Mouse (Mus musculus): Measurements from ENCODE around the gene Ptcd1. TPM values are rescaled to one million over a fixed set of nuclear protein-coding genes. Genes with fewer than 3 reads are reported as not detected.

The Ptcd1 gene
- polyA plus RNA-seq, 1 experiment from 2014 or later = 21.9 TPM

DNA sequence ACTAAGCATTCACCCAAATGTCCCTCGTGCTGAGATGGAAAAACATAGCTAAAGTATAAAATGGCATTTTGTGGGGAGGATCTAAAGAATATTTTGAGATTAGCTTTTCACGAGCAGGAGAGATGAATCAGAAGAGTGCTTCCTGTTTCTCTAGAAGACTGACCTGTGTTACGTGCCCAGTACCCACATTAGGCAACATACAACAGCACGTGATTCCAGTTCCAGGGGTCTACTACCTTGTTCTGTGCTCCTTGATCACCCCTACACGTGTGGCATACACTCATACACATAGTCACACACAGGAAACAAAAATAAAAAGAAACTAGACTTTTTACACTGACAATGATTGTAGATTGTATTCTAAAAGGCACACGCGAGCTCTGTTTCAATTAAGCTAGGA is 33.5 kb upstream of the Ptcd1 start:
- Histone ChIP-seq H3K27me3 (ENCODE audit: insufficient read depth, poor library complexity, severe bottlenecking) (no peaks in the 10 kb centered on the region), H3K36me3 (peaks cover 10% of the 10 kb centered on the region), H3K4me3 (peak overlapping the region; percentile 87; the same call in 1 of the 2 replicates), H3K27ac (no peak overlapping the region), H3K4me1 (replicated peaks) (peaks cover 25% of the 10 kb centered on the region), H3K9me3 (no peaks in the 10 kb centered on the region)
- WGBS = 79% methylated on average over 7 of the region's 7 CpGs
- DNase-seq (ENCODE audit: low spot score) = no peak

DNA sequence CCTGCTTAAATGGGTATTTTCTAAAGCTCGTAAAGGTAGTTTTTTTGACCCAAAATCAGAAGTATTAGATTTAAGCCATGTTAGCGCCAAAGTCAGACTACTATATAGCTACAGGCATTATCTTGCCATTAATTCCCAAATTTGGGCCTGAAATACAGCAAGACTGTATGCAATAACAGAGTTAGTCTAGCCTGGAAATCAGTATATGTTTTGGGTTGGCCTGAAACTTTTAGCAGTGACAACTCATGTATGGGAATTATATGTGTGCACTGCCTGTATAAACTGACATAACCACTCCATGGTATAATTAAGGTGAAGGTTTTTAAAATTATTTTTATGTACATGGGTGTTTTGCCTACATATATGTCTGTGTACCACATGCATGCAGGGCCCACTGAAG is 25.1 kb upstream of the Ptcd1 start, which contains the start of gene Atp5j2:
Atp5j2 (minus strand) TSS at position 101 of the 400 bp plus-strand sequence.
- Histone ChIP-seq H3K4me3 (peak within 1 kb of the TSS; percentile 95), H3K27me3 (ENCODE audit: insufficient read depth, poor library complexity, severe bottlenecking) (no peaks in the 10 kb centered on the region), H3K4me1 (replicated peaks) (peaks cover 22% of the 10 kb centered on the region), H3K27ac (peak within 1 kb of the TSS; percentile 98), H3K36me3 (peaks cover 57% of the 10 kb centered on the region), H3K9me3 (no peaks in the 10 kb centered on the region)
- 88% methylated on average over 2 of the region's 2 CpGs for WGBS
- DNase-seq (ENCODE audit: low spot score) = no peak

DNA sequence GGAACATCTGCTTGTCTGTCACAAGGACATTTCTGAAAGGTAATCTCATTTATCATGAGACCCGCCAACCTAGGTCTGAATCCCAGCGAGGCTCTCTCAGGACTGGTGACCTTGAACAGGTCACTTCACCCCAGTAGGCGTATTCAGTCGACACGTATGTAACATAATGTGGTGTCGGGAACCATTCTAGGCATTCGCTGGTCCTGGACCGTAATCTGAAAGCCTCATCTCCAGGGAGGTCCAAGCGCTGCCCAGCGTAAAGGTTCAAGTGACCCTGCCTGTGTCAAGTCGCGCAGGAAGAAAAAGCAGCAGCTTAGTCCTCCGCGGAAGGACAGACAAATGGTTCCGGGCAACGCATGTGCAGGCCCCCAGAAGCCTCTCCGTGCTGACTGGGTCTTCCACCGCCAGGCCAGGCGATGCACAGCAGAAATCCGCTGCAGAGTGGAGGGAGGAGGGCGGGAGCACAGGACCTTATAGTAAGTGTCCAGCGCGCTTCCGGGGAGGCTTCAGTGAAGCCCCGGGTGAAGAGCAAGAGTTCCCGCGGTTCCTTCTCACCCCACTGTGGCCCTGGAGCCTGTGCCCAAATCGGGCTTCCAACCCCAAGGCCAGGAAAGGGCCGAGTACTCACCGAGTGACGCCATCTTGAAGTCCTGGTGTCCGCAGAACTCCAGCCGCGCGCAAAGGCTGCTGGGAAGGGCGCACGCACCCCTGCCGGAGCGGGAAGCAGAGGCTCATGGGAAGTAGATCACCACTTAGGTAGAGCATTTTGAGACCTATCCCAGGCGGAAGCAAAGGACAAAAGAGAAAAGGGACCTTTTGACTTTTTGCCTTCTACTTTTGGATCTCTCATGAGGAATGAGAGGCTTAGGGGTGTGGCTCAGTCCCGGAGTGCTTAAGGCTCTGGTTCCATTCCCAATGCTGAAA is 24.2 kb upstream of the Ptcd1 start:
- WGBS = 1% methylated on average over 41 of the region's 41 CpGs
- Histone ChIP-seq H3K4me3 (peak overlapping the region; percentile 95), H3K27ac (peak overlapping the region; percentile 98), H3K4me1 (replicated peaks) (peaks cover 22% of the 10 kb centered on the region), H3K36me3 (peaks cover 62% of the 10 kb centered on the region), H3K27me3 (ENCODE audit: insufficient read depth, poor library complexity, severe bottlenecking) (no peaks in the 10 kb centered on the region), H3K9me3 (no peaks in the 10 kb centered on the region)
- peak; percentile 93 for DNase-seq (ENCODE audit: low spot score)

DNA sequence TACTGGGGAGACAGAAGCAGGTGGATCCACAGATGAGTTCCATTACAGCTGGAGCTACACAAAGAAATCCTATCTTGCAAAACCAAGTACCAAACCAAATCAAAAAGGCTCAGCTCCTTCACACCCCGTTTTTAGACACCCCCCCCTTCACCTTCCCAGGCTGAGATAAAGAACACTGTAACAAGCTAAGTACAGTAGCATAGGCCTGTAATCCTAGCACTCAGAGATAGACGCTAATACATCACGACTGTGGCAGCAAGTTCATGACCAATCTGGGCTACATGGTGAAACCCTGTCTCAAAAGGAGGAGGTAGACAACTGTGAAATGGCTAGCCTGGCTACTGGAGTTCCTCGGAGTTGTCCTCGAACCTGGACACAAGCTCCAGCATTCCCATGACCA is 23.5 kb upstream of the Ptcd1 start:
- Histone ChIP-seq H3K9me3 (no peaks in the 10 kb centered on the region), H3K27ac (peak overlapping the region; percentile 98), H3K4me3 (peak overlapping the region; percentile 95), H3K4me1 (replicated peaks) (peaks cover 22% of the 10 kb centered on the region), H3K36me3 (peaks cover 62% of the 10 kb centered on the region), H3K27me3 (ENCODE audit: insufficient read depth, poor library complexity, severe bottlenecking) (no peaks in the 10 kb centered on the region)
- WGBS = 65% methylated on average over 5 of the region's 5 CpGs
- DNase-seq (ENCODE audit: low spot score) = no peak

DNA sequence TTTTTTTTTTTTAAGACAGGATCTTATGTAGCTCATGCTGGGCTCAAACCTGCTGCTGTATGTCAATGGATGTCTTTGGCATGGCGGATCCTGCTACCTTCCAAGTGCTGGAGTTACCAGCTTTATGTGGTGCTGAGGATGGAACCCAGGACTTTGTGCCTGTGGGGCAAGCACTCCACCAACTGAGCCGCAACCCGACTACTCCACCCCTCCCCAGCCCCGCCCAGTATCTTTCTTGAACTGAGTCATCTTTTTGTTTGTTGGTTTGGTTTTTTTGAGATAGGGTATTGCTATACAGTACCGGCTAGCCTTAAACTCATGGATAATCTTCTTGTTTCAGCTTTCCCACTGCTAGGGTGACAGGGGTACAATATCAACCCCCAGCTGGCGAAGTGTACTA is 22.5 kb upstream of the Ptcd1 start:
- H3K9me3 ChIP-seq = no peaks in the 10 kb centered on the region
- no peak for DNase-seq (ENCODE audit: low spot score)
- no peak overlapping the region for H3K27ac ChIP-seq
- peaks cover 22% of the 10 kb centered on the region for H3K4me1 ChIP-seq (replicated peaks)
- peaks cover 62% of the 10 kb centered on the region for H3K36me3 ChIP-seq
- H3K4me3 ChIP-seq = peak overlapping the region; percentile 95; the same call in 1 of the 2 replicates
- no peaks in the 10 kb centered on the region for H3K27me3 ChIP-seq (ENCODE audit: insufficient read depth, poor library complexity, severe bottlenecking)
- 94% methylated on average over 6 of the region's 6 CpGs for WGBS

DNA sequence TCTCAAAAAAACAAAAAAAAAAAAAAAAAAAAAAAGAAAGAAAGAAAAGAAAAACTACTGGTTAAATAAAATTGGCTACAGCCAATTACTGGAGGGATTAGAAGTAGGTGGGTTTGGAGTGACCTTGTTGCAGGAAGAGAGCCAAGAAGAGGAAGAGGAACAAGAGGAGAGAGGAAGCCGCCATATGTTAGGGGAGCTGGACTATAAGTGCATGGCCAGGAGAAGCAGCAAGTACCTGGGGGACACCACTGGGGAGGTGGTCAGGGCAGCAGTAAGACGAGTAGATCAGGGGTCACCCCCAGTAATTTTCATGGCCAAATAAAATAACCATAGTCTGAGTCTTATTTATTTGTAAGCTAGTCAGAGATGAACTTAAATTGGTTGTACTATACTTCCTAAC is 18.3 kb upstream of the Ptcd1 start:
- Histone ChIP-seq H3K9me3 (no peaks in the 10 kb centered on the region), H3K4me1 (replicated peaks) (peaks cover 10% of the 10 kb centered on the region), H3K27me3 (ENCODE audit: insufficient read depth, poor library complexity, severe bottlenecking) (no peaks in the 10 kb centered on the region), H3K36me3 (peaks cover 93% of the 10 kb centered on the region), H3K27ac (no peak overlapping the region), H3K4me3 (no peak overlapping the region)
- no peak for DNase-seq (ENCODE audit: low spot score)
- 91% methylated on average over 2 of the region's 2 CpGs for WGBS

GRCm38 (mm10) chr5:145178461-145178980 is 11.6 kb upstream of the Ptcd1 start:
- no peak overlapping the region for H3K4me3 ChIP-seq
- no peak for DNase-seq (ENCODE audit: low spot score)
- no peak overlapping the region for H3K27ac ChIP-seq
- no peaks in the 10 kb centered on the region for H3K9me3 ChIP-seq
- peaks cover 100% of the 10 kb centered on the region for H3K36me3 ChIP-seq
- WGBS = 87% methylated on average over 18 of the region's 18 CpGs
- no peaks in the 10 kb centered on the region for H3K4me1 ChIP-seq (replicated peaks)
- no peaks in the 10 kb centered on the region for H3K27me3 ChIP-seq (ENCODE audit: insufficient read depth, poor library complexity, severe bottlenecking)

- WGBS = 0% methylated on average over 28 of the region's 28 CpGs
- Histone ChIP-seq H3K9me3 (no peaks in the 10 kb centered on the region), H3K36me3 (peaks cover 54% of the 10 kb centered on the region), H3K4me3 (peak overlapping the region; percentile 96), H3K27me3 (ENCODE audit: insufficient read depth, poor library complexity, severe bottlenecking) (no peaks in the 10 kb centered on the region), H3K4me1 (replicated peaks) (peaks cover 22% of the 10 kb centered on the region), H3K27ac (peak overlapping the region; percentile 91)
- no peak for DNase-seq (ENCODE audit: low spot score)
These were observed 376 bp upstream of the Ptcd1 start for GRCm38 (mm10) chr5:145167306-145167661.

GRCm38 (mm10) chr5:145165184-145165583 is 1.7 kb downstream of the Ptcd1 start:
- H3K36me3 ChIP-seq = peaks cover 53% of the 10 kb centered on the region
- H3K27ac ChIP-seq = no peak overlapping the region
- no peaks in the 10 kb centered on the region for H3K27me3 ChIP-seq (ENCODE audit: insufficient read depth, poor library complexity, severe bottlenecking)
- H3K4me1 ChIP-seq (replicated peaks) = peaks cover 22% of the 10 kb centered on the region
- no peak for DNase-seq (ENCODE audit: low spot score)
- H3K4me3 ChIP-seq = peak overlapping the region; percentile 18; the same call in 1 of the 2 replicates
- WGBS = 86% methylated on average over 15 of the region's 15 CpGs
- no peaks in the 10 kb centered on the region for H3K9me3 ChIP-seq

DNA sequence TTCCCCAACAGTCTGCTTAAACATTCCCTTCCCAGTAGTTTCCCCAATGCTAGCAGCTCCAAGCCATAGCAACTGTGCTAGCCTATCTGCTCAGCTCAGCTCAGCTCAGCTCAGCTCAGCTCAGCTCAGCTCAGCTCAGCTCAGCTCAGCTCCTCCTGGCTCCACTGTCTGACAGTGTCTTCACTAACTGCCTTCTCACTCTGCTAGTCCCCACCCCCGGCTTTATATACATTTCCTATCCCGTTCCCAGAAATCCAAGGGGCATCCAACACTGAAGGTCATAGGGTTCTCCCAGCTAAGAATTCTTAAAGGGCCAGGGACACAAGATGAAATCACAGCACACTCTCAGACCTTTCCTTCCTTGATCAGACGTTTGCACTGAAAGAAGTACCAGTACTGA is 2.2 kb downstream of the Ptcd1 start:
- WGBS = 72% methylated on average over 3 of the region's 3 CpGs
- H3K27me3 ChIP-seq (ENCODE audit: insufficient read depth, poor library complexity, severe bottlenecking) = no peaks in the 10 kb centered on the region
- H3K4me3 ChIP-seq = no peak overlapping the region
- peaks cover 22% of the 10 kb centered on the region for H3K4me1 ChIP-seq (replicated peaks)
- no peak for DNase-seq (ENCODE audit: low spot score)
- no peak overlapping the region for H3K27ac ChIP-seq
- no peaks in the 10 kb centered on the region for H3K9me3 ChIP-seq
- peaks cover 54% of the 10 kb centered on the region for H3K36me3 ChIP-seq

DNA sequence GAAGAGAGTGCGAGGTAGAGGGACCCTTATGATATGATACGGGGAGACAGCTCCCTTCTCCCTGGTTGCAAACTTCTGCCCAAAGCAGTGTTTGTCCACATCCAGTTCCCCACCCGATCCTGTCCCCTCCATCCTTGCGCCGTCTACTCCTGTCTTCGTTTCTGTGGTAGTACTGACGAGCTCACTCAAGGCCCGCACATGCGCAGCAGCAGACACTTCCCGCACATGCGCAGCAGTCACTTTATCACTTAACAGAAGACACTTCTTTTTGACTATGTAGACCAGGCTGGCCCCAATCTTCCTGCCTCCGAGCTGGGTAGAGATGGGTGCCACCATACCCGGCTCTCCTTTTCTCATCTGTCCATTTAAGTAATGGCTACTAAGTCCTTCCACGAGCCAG is 5.5 kb downstream of the Ptcd1 start:
- Histone ChIP-seq H3K4me3 (no peak overlapping the region), H3K27ac (no peak overlapping the region), H3K27me3 (ENCODE audit: insufficient read depth, poor library complexity, severe bottlenecking) (no peaks in the 10 kb centered on the region), H3K36me3 (peaks cover 86% of the 10 kb centered on the region), H3K4me1 (replicated peaks) (peaks cover 6% of the 10 kb centered on the region), H3K9me3 (no peaks in the 10 kb centered on the region)
- 96% methylated on average over 14 of the region's 14 CpGs for WGBS
- no peak for DNase-seq (ENCODE audit: low spot score)

- Histone ChIP-seq H3K36me3 (peaks cover 98% of the 10 kb centered on the region), H3K4me1 (replicated peaks) (no peaks in the 10 kb centered on the region), H3K27me3 (ENCODE audit: insufficient read depth, poor library complexity, severe bottlenecking) (no peaks in the 10 kb centered on the region), H3K9me3 (no peaks in the 10 kb centered on the region), H3K4me3 (no peak overlapping the region), H3K27ac (no peak overlapping the region)
- DNase-seq (ENCODE audit: low spot score) = no peak
- WGBS = 93% methylated on average over 5 of the region's 5 CpGs
These were observed 14.2 kb downstream of the Ptcd1 start for GRCm38 (mm10) chr5:145152690-145153089.

- H3K27me3 ChIP-seq (ENCODE audit: insufficient read depth, poor library complexity, severe bottlenecking) = no peaks in the 10 kb centered on the region
- no peak overlapping the region for H3K27ac ChIP-seq
- no peak for DNase-seq (ENCODE audit: low spot score)
- H3K4me3 ChIP-seq = no peak overlapping the region
- WGBS = 87% methylated on average over 6 of the region's 6 CpGs
- H3K4me1 ChIP-seq (replicated peaks) = no peaks in the 10 kb centered on the region
- peaks cover 100% of the 10 kb centered on the region for H3K36me3 ChIP-seq
- H3K9me3 ChIP-seq = no peaks in the 10 kb centered on the region
These were observed 17.6 kb downstream of the Ptcd1 start for GRCm38 (mm10) chr5:145149294-145149693.
